Mouse (Mus musculus) macrophage (primary cell): ENCODE data around the gene Cd37. TPM values are rescaled to one million over a fixed set of nuclear protein-coding genes. Genes with fewer than 3 reads are reported as not detected.
A peak's percentile ranks its signal among the peaks of the same experiment; 100 is the strongest.

Source experiments
- H3K27ac ChIP-seq: fragments of 350-480 bp; formaldehyde crosslinking; 2 replicates; pipeline ENCODE4 v1.9.0; 2021
- H3K36me3 ChIP-seq: fragments of 350-480 bp; formaldehyde crosslinking; 2 replicates; pipeline ENCODE4 v1.9.0; 2021; ENCODE audit errors: inconsistent target
- H3K4me3 ChIP-seq: fragments of 350-480 bp; formaldehyde crosslinking; 2 replicates; pipeline ENCODE4 v1.9.0; 2021; ENCODE audit errors: inconsistent target
- H3K79me2 ChIP-seq: fragments of 350-480 bp; formaldehyde crosslinking; 2 replicates; pipeline ENCODE4 v1.9.0; 2021; ENCODE audit errors: inconsistent target
- WGBS: methylation state at CpG from one replicate; pipeline ENCODE4 v1.1.7; 2026; ENCODE audit warnings: inconsistent platforms; ENCODE audit not compliant: missing documents; 5-methylcytosine and 5-hydroxymethylcytosine counted together
- polyA plus RNA-seq: library from polyadenylated mRNA; stranded (reverse); fragments of 250-400 nt; gene quantifications from 3 replicates; pipeline ENCODE4 v1.2.4, GENCODE M21; 2018; ENCODE audit warnings: inconsistent platforms

The Cd37 gene
- polyA plus RNA-seq, 1 experiment from 2014 or later = 88.2 TPM

GRCm38 (mm10) chr7:45241389-45241749 lies 2.5 kb upstream of the Cd37 start:
- no peaks in the 10 kb centered on the region for H3K79me2 ChIP-seq
- WGBS = 72% methylated on average over 6 of the region's 6 CpGs
- no peak overlapping the region for H3K4me3 ChIP-seq
- H3K36me3 ChIP-seq = no peaks in the 10 kb centered on the region; the same call in 1 of the 2 replicates
- H3K27ac ChIP-seq = no peak overlapping the region

DNA sequence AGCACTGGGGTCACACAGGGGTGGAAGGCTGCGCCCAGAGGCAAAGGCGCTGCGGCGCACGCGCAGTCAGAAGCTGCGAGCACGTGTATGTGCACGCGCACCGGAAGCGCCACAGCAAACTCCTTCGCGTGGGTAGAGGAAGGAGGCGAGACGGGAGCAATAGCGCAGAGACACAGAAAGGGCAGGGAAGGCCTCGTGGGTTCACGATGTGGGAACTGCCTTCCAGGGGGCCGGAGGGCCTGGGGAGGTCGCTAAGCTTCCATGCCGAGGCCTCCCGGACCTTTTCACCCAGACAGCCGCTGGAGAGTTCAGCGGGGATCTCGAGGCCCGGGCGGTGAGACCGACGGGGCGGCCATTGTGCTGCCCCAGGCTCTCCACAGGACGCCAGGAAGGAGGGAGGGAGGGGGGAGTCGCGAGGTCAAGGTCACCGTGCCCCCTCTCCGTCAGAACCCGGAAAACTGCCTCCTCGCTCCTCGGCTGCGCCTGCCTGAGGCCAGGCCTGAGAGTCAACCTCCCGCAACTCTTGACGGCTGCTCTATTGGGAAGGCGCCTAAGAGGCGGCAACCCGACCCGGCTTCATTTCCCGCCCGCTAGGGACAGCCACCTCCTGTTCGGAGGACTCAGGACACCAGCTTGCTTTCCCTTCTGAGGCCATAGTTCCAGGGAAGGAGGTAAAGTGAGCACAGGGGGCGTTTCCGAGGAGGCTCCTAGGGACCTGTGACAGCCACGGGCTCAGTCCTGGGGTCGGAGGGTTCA lies 1.9 kb upstream of the Cd37 start, which contains the start of gene Slc6a16:
Slc6a16 (plus strand) TSS at position 453 of the 756 bp plus-strand sequence.
- H3K79me2 ChIP-seq = no peaks in the 10 kb centered on the region
- no peak within 1 kb of the TSS for H3K4me3 ChIP-seq
- 93% methylated on average over 41 of the region's 53 CpGs for WGBS
- no peak within 1 kb of the TSS for H3K27ac ChIP-seq
- H3K36me3 ChIP-seq = peaks cover 4% of the 10 kb centered on the region; the same call in 1 of the 2 replicates

GRCm38 (mm10) chr7:45240109-45240508 lies 1.2 kb upstream of the Cd37 start:
- Histone ChIP-seq H3K79me2 (no peaks in the 10 kb centered on the region), H3K4me3 (no peak overlapping the region), H3K36me3 (peaks cover 11% of the 10 kb centered on the region; the same call in 1 of the 2 replicates), H3K27ac (no peak overlapping the region)
- 94% methylated on average over 7 of the region's 7 CpGs for whole genome bisulfite sequencing

DNA sequence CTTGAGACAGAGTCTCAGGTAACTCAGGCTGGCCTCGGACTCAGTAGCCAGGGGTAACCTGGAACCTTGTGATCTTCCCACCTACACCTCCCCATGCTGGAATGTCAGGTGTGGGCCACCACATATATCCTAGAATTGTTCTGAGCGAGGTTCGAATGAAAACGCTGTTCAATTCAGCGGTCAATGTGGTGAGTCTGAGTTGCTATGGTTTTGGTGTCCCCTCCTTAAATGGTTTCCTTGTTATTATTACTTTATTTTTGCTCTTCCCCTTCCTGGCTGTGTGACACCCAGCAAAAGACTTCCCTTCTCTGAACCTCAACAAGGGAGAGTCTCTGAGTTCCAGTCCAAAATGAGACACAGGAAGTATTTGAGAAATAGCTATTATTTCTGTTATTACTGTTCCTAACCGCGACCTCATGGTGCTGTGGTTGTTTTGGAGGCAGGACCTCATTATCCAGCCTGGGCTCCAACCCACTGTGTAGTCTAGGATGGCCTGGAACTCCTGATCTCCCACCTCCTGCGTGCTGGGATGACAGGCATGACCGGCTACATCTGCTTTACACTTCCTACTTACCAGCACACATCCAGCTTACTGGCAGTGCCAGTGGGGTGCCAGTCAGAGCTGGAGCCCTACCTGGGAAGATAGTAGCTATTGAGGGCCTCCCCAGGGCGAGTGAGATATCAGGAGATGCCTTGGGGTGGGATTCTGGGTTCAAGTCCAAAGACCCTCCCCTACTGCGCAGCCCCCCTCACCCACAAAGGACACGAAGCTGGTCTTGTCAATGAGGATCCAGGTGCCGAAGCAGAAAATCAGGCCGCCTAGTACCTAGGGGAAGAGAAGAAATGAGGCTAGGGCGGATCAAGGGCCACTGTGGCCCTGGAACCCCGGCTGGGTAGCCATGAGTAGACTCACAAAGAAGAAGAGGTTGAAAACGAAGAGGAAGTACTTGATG lies 892 bp downstream of the Cd37 start:
- Histone ChIP-seq H3K36me3 (peaks cover 19% of the 10 kb centered on the region; the same call in 1 of the 2 replicates), H3K4me3 (peak overlapping the region; percentile 79), H3K27ac (peak overlapping the region; percentile 96), H3K79me2 (no peaks in the 10 kb centered on the region)
- 17% methylated on average over 17 of the region's 17 CpGs for WGBS

- no peaks in the 10 kb centered on the region for H3K79me2 ChIP-seq
- peaks cover 19% of the 10 kb centered on the region; the same call in 1 of the 2 replicates for H3K36me3 ChIP-seq
- 86% methylated on average over 16 of the region's 17 CpGs for WGBS
- H3K27ac ChIP-seq = no peak overlapping the region
- no peak overlapping the region for H3K4me3 ChIP-seq
These were observed 3.2 kb downstream of the Cd37 start for GRCm38 (mm10) chr7:45235656-45236180.

- H3K36me3 ChIP-seq = peaks cover 19% of the 10 kb centered on the region; the same call in 1 of the 2 replicates
- no peaks in the 10 kb centered on the region for H3K79me2 ChIP-seq
- H3K27ac ChIP-seq = no peak overlapping the region
- 95% methylated on average over 20 of the region's 21 CpGs for WGBS
- H3K4me3 ChIP-seq = no peak overlapping the region
These were observed 3.9 kb downstream of the Cd37 start for GRCm38 (mm10) chr7:45234922-45235571.

GRCm38 (mm10) chr7:45234333-45234841 lies 4.5 kb downstream of the Cd37 start:
- Histone ChIP-seq H3K79me2 (no peaks in the 10 kb centered on the region), H3K36me3 (peaks cover 19% of the 10 kb centered on the region; the same call in 1 of the 2 replicates), H3K27ac (no peak overlapping the region), H3K4me3 (no peak overlapping the region)
- 94% methylated on average over 23 of the region's 29 CpGs for WGBS

DNA sequence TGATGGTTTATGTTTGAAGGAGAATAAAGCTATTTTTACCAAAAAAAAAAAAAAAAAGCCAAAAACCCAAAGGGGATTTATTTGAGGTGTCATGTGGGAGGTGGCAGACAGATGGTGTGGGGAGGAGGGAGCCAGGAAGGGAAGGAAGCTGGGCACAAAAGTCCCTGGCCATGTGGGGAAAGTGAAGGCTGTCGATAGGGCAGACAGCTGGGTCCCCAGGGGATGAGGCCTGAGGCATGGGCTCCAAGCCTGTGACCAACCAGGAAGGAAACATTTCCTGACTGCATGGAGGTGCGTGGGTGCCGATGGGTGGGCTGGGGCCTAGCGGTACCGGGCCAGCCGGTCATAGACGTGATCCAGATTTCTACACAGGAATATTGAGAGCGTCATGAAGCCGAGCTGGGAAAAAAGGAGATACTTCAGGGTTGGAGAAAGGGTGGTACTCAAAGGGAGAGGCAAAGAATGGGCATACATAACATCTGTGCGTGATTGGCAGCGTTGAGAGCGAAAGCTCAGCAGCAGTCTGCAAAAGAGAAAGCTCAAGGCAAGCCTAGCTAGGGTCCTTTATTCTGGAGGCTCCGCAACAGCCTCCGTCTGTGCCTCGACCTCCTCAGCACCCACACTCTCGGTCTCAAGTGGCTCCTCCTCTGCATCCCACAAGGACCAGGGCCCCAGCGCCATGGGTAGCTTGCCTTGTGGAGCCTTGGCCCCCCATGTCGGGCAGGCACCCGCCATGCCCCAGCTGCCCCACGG lies 5.2 kb downstream of the Cd37 start:
- Histone ChIP-seq H3K4me3 (no peak overlapping the region), H3K36me3 (peaks cover 19% of the 10 kb centered on the region; the same call in 1 of the 2 replicates), H3K27ac (no peak overlapping the region), H3K79me2 (no peaks in the 10 kb centered on the region)
- 61% methylated on average over 15 of the region's 20 CpGs for WGBS

DNA sequence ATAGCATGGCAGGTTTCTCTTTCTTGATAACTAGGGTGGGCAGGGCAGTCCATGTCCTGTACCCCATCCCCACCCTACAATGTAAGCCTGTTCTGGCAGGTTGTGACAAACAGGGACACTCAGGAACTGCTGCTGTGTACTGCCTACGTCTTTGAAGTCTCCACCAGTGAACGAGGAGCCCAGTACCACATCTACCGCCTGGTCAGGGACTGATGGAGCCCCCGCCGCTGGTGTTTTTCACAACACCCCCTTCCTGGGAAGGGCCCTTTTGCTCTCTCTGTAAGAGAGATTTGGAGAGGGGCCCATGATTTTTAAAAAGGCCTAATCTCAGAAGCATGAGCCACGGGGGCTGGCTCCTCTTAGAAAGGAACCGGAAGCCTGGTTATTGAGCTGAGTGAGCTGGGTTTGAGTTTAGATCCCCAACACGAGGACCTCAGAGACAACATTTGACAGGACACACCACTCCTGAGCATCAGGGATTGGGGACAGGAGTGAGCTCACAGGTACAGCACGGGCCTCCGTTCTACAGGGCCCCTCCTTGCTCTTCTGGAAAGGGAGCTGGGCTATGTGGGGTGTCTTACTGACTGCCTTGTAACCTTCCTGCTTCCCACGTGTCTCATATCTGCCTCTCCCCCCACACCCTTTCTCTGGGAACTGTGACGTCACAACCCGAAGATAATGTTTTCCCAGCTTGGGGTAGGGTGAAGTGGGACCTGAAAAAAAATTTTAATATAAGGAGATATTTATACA lies 6.0 kb downstream of the Cd37 start:
- Histone ChIP-seq H3K79me2 (no peaks in the 10 kb centered on the region), H3K27ac (no peak overlapping the region), H3K4me3 (no peak overlapping the region), H3K36me3 (peaks cover 19% of the 10 kb centered on the region; the same call in 1 of the 2 replicates)
- WGBS = 87% methylated on average over 12 of the region's 13 CpGs

DNA sequence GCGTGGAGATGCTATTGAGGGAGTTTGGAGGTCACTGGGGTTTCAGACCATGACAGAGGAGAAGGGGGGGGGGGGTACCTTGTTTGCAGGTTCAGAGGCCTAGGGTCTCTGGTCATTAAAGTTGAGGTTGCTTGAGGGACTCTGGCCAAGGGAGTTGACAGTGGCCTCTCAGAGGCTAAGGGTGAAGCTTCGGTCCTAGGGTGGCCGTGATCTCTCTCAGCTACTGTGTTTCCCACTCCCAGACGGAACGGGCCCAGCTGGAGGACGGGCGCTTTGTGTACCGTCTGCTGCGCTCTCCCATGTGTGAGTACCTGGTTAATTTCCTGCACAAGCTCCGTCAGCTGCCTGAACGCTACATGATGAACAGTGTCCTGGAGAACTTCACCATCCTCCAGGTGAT lies 7.0 kb downstream of the Cd37 start:
- Histone ChIP-seq H3K27ac (no peak overlapping the region), H3K4me3 (no peak overlapping the region), H3K79me2 (no peaks in the 10 kb centered on the region), H3K36me3 (peaks cover 19% of the 10 kb centered on the region; the same call in 1 of the 2 replicates)
- 93% methylated on average over 11 of the region's 11 CpGs for WGBS

GRCm38 (mm10) chr7:45231192-45231591 lies 7.7 kb downstream of the Cd37 start:
- H3K4me3 ChIP-seq = no peak overlapping the region
- WGBS = 87% methylated on average over 10 of the region's 12 CpGs
- H3K79me2 ChIP-seq = no peaks in the 10 kb centered on the region
- H3K27ac ChIP-seq = no peak overlapping the region
- peaks cover 19% of the 10 kb centered on the region; the same call in 1 of the 2 replicates for H3K36me3 ChIP-seq

GRCm38 (mm10) chr7:45229459-45230203 lies 9.3 kb downstream of the Cd37 start:
- Histone ChIP-seq H3K4me3 (no peak overlapping the region), H3K27ac (no peak overlapping the region), H3K36me3 (0 out of 2 replicates have a peak, but pooled peaks cover 7% of the 10 kb centered on the region), H3K79me2 (no peaks in the 10 kb centered on the region)
- 72% methylated on average over 7 of the region's 7 CpGs for WGBS
